Mouse (Mus musculus): ENCODE data around the gene Calhm1. TPM values are rescaled to one million over a fixed set of nuclear protein-coding genes. Genes with fewer than 3 reads are reported as not detected.

Calhm1 gene
- polyA plus RNA-seq, 1 experiment: not detected

DNA sequence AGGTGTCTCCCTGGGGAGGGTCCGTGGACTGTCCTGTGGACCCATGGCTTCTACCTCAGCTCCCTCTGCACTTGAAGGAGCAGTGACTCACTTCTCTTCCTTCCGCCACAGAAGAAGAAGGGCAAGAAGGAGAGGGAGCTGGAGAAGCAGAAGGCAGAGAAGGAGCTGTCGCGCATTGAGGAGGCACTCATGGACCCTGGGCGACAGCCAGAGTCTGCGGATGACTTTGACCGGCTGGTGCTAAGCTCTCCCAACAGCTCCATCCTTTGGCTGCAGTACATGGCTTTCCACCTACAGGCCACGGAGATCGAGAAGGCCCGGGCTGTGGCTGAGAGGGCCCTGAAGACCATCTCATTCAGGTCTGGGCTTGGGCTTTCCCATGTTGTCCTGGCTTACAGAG is 15.9 kb downstream of the Calhm1 start:
- TF ChIP-seq CTCF (IDR thresholded peaks at IDR 0.05; ENCODE audit: insufficient read depth, low read depth, low read length) (no peak), POLR2A (IDR thresholded peaks at IDR 0.05; ENCODE audit: insufficient read depth, low read depth, low read length) (no peak)
- Histone ChIP-seq H3K4me1 (ENCODE audit: control insufficient read depth, insufficient read depth, low read length) (peaks cover 35% of the 10 kb centered on the region), H3K4me3 (ENCODE audit: insufficient read depth, low read depth, low read length) (no peak overlapping the region), H3K27ac (ENCODE audit: insufficient read depth, low read depth, low read length) (peak overlapping the region; percentile 22; the same call in 1 of the 2 replicates)
- 87% methylated on average over 10 of the region's 10 CpGs for WGBS

DNA sequence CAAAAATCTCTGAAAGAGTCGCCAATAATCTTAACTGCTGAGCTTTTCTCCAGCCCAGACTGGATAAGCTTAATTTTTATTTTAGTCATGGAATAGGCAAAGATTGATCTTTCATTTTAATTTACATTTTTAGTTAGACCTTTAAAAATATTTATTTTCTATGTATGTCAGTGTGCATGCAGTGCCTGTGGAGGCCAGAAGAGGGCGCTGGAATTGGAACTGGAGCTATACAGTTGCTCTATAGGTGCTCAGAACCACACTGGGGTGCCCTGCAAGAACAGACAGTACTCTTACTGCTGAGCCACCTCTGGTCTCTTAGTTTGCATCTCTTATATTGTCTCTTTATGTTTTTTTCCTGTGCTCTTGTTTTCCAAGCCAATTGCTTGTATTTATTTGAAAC is 21.3 kb downstream of the Calhm1 start:
- WGBS: 35% methylated on average over 2 of the region's 2 CpGs

DNA sequence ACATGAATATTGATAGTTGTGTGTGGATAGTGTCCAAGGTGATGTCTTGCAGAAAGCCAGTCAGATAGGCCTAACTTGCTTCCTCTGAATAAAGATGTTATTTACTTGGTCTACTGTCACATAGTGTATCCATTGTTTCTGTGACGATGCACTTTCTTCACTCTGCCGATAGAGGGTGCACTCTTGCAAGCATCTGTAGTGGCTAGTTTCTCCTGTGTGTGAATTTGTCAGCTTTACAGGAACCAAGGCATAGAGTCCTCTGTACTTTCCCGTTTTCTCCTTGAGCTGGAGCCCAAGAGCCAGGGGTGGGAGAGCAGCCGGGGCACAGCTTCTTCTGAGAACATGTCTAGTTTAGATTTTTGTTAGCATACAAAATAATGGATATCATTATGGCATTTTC is 23.0 kb downstream of the Calhm1 start:
- TF ChIP-seq POLR2A (IDR thresholded peaks at IDR 0.05; ENCODE audit: insufficient read depth, low read depth, low read length) (no peak), CTCF (IDR thresholded peaks at IDR 0.05; ENCODE audit: insufficient read depth, low read depth, low read length) (no peak)
- peaks cover 4% of the 10 kb centered on the region; the same call in 1 of the 2 replicates for H3K4me1 ChIP-seq (ENCODE audit: control insufficient read depth, insufficient read depth, low read length)
- H3K27ac ChIP-seq (ENCODE audit: insufficient read depth, low read depth, low read length): no peak overlapping the region
- WGBS: 29% methylated on average over 4 of the region's 4 CpGs
- H3K4me3 ChIP-seq (ENCODE audit: insufficient read depth, low read depth, low read length): no peak overlapping the region

More for the DNA sequence above, 21.3 kb downstream of the Calhm1 start:
- Histone ChIP-seq H3K27ac (ENCODE audit: insufficient read depth, low read depth, low read length) (no peak overlapping the region), H3K4me3 (ENCODE audit: insufficient read depth, low read depth, low read length) (no peak overlapping the region), H3K4me1 (ENCODE audit: control insufficient read depth, insufficient read depth, low read length) (peaks cover 19% of the 10 kb centered on the region)
- no peak for TF ChIP-seq POLR2A (IDR thresholded peaks at IDR 0.05; ENCODE audit: insufficient read depth, low read depth, low read length)
- no peak for TF ChIP-seq CTCF (IDR thresholded peaks at IDR 0.05; ENCODE audit: insufficient read depth, low read depth, low read length)

GRCm38 (mm10) chr19:47118634-47119033 is 25.4 kb downstream of the Calhm1 start:
- no peaks in the 10 kb centered on the region for H3K4me1 ChIP-seq (ENCODE audit: control insufficient read depth, insufficient read depth, low read length)
- no peak overlapping the region for H3K4me3 ChIP-seq (ENCODE audit: insufficient read depth, low read depth, low read length)
- WGBS: 91% methylated on average over 2 of the region's 2 CpGs
- H3K27ac ChIP-seq (ENCODE audit: insufficient read depth, low read depth, low read length): no peak overlapping the region
- TF ChIP-seq CTCF (IDR thresholded peaks at IDR 0.05; ENCODE audit: insufficient read depth, low read depth, low read length) (no peak), POLR2A (IDR thresholded peaks at IDR 0.05; ENCODE audit: insufficient read depth, low read depth, low read length) (no peak)

DNA sequence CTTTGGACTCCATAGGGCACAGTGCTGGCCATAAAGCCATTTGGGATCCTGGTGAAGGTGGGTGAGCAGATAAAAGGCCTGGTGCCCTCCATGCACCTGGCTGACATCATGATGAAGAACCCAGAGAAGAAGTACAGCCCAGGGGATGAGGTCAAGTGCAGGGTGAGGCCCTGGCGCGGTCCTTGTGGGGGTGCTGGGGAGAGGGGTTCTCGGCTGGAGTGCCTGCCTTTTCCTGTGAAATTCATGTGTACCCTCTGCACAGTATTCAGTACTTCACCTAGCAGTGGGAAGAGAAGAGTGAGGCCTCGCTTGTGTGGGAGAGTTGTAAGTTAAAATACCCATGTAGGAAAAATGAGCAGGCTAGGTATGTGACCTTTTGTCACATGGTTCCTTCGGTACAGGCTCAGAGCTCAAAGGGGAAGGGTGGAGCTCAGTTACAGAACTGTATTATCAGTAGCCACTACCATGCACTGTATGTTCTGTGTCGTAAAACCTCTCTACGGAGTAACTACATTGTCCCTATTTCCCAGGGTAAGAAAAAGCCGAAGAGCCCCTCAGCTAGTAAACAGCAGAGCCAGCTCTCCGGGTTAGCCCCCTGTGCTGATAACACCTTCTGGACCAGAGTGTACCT is 39.3 kb downstream of the Calhm1 start:
- WGBS: 96% methylated on average over 9 of the region's 9 CpGs
- Histone ChIP-seq H3K4me3 (ENCODE audit: insufficient read depth, low read depth, low read length) (no peak overlapping the region), H3K4me1 (ENCODE audit: control insufficient read depth, insufficient read depth, low read length) (no peaks in the 10 kb centered on the region)

DNA sequence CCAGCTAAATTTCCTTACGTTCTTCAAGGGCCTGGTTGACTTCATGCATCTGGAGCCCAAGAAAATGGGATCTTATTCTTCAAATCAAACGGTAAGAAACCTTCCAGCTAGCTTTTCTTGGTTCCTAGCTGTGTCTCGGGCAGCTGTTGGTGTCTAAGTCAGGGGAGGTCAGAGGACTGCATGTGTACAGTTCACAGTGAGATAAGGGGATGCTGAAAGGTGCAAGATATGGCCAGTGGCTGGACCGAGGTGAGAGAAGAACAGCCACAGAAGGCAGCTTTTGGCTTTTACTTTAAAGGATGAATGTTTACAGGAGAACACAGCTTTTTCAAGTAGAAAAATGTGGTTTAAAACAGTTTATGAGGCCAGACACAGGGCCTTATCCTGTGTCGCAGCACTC is 43.0 kb downstream of the Calhm1 start:
- Histone ChIP-seq H3K4me1 (ENCODE audit: control insufficient read depth, insufficient read depth, low read length) (no peaks in the 10 kb centered on the region), H3K4me3 (ENCODE audit: insufficient read depth, low read depth, low read length) (no peak overlapping the region), H3K27ac (ENCODE audit: insufficient read depth, low read depth, low read length) (no peak overlapping the region)
- WGBS: 97% methylated on average over 5 of the region's 5 CpGs
- TF ChIP-seq POLR2A (IDR thresholded peaks at IDR 0.05; ENCODE audit: insufficient read depth, low read depth, low read length) (no peak), CTCF (IDR thresholded peaks at IDR 0.05; ENCODE audit: insufficient read depth, low read depth, low read length) (no peak)

More for the DNA sequence above, 39.3 kb downstream of the Calhm1 start:
- no peak overlapping the region for H3K27ac ChIP-seq (ENCODE audit: insufficient read depth, low read depth, low read length)
- TF ChIP-seq POLR2A (IDR thresholded peaks at IDR 0.05; ENCODE audit: insufficient read depth, low read depth, low read length): no peak
- no peak for TF ChIP-seq CTCF (IDR thresholded peaks at IDR 0.05; ENCODE audit: insufficient read depth, low read depth, low read length)

Other genes starting within 250 kb of the Calhm1 start
- gene Ina, start 129.6 kb downstream of the Calhm1 start, polyA plus RNA-seq (2012; ENCODE audit: insufficient read depth, insufficient read length, low replicate concordance, missing spikeins): not detected in 2 replicates
- not detected in 2 replicates for gene Nt5c2, start 129.1 kb downstream of the Calhm1 start, polyA plus RNA-seq (2012; ENCODE audit: insufficient read depth, insufficient read length, low replicate concordance, missing spikeins)
- not detected in 2 replicates for gene Pcgf6, start 93.3 kb downstream of the Calhm1 start, polyA plus RNA-seq (2012; ENCODE audit: insufficient read depth, insufficient read length, low replicate concordance, missing spikeins)
- not detected in 2 replicates for gene Taf5, start 76.5 kb downstream of the Calhm1 start, polyA plus RNA-seq (2012; ENCODE audit: insufficient read depth, insufficient read length, low replicate concordance, missing spikeins)
- not detected in 2 replicates for gene Usmg5, start 53.6 kb downstream of the Calhm1 start, polyA plus RNA-seq (2012; ENCODE audit: insufficient read depth, insufficient read length, low replicate concordance, missing spikeins)
- gene Pdcd11, start 53.5 kb downstream of the Calhm1 start, polyA plus RNA-seq (2012; ENCODE audit: insufficient read depth, insufficient read length, low replicate concordance, missing spikeins): not detected in 2 replicates
- not detected in 2 replicates for gene Calhm2, start 6.0 kb downstream of the Calhm1 start, polyA plus RNA-seq (2012; ENCODE audit: insufficient read depth, insufficient read length, low replicate concordance, missing spikeins)
- gene Calhm3, start 13.5 kb upstream of the Calhm1 start, polyA plus RNA-seq (2012; ENCODE audit: insufficient read depth, insufficient read length, low replicate concordance, missing spikeins): not detected in 2 replicates
- not detected in 2 replicates for gene Neurl1a, start 34.6 kb upstream of the Calhm1 start, polyA plus RNA-seq (2012; ENCODE audit: insufficient read depth, insufficient read length, low replicate concordance, missing spikeins)